Mouse (Mus musculus) adrenal gland, postnatal 36 days (tissue): ENCODE data around the gene Vasn. TPM values are rescaled to one million over a fixed set of nuclear protein-coding genes. Genes with fewer than 3 reads are reported as not detected.
"Not testable (repeated sequence)": the region's sequence is repeated elsewhere in the genome, so short reads cannot be mapped to it uniquely, and the experiment has no call there.

Experiments used
- DNase-seq, 2 experiments: peaks; one replicate each; pipeline ENCODE4 v3.0.0; 2021; ENCODE audit warnings: mixed read lengths in 1 of 2
- total RNA-seq, 2 experiments: library from RNA; stranded (reverse); gene quantifications; 2 replicates each; pipeline ENCODE4 v1.2.3; 2021

The Vasn gene
- total RNA-seq, 2 experiments from 2014 or later = 8.9 to 15.1 TPM

- peak; percentile 86 to 91 for DNase-seq
Measured at GRCm38 (mm10) chr16:4667190-4667808, 27.6 kb downstream of the Vasn start.

GRCm38 (mm10) chr16:4670317-4670716, 30.6 kb downstream of the Vasn start:
- no peak for DNase-seq

GRCm38 (mm10) chr16:4674091-4674490, 34.4 kb downstream of the Vasn start:
- DNase-seq = no peak

- no peak for DNase-seq
Measured at GRCm38 (mm10) chr16:4676836-4677235, 37.1 kb downstream of the Vasn start.

GRCm38 (mm10) chr16:4678080-4678479, 38.3 kb downstream of the Vasn start:
- DNase-seq = no peak

- peak; percentile 93 to 94 for DNase-seq
Measured at GRCm38 (mm10) chr16:4679121-4680018, 39.6 kb downstream of the Vasn start, which contains the start of gene Coro7. Gene Coro7 (minus strand): TSS chr16:4679777.

- DNase-seq = not testable (repeated sequence)
Measured at GRCm38 (mm10) chr16:4680922-4681455, 41.2 kb downstream of the Vasn start.

- DNase-seq = no peak
Measured at GRCm38 (mm10) chr16:4682628-4683179, 43.0 kb downstream of the Vasn start.

- DNase-seq = no peak
Measured at GRCm38 (mm10) chr16:4683193-4683580, 43.4 kb downstream of the Vasn start.

- DNase-seq = peak; percentile 97 to 99
Measured at GRCm38 (mm10) chr16:4683581-4684456, 44.1 kb downstream of the Vasn start.

GRCm38 (mm10) chr16:4684457-4684791, 44.7 kb downstream of the Vasn start:
- DNase-seq = no peak

- DNase-seq = not testable (repeated sequence)
Measured at GRCm38 (mm10) chr16:4689371-4689770, 49.6 kb downstream of the Vasn start.

Other genes starting within 250 kb of the Vasn start
- gene Adcy9, start 219.4 kb upstream of the Vasn start, total RNA-seq = 10 to 100 TPM; 55.5 to 76.6 TPM
- gene Srl, start 98.1 kb upstream of the Vasn start, total RNA-seq = 1 to 10 TPM; 6.7 to 8.2 TPM
- gene Tfap4, start 80.1 kb upstream of the Vasn start, total RNA-seq = 1 to 10 TPM; 3.2 to 7.9 TPM
- 10 to 100 TPM; 19.9 to 20.1 TPM for gene Glis2, start 45.2 kb upstream of the Vasn start, total RNA-seq
- 100 to 1,000 TPM in 1 of 2 experiments, 10 to 100 TPM in 1; 95.3 to 109 TPM for gene Pam16, start 15.0 kb upstream of the Vasn start, total RNA-seq
- gene Dnaja3, start within 50 bp of the Vasn start, total RNA-seq = 100 to 1,000 TPM; 118 to 143 TPM
- 10 to 100 TPM; 24.6 to 25.1 TPM for gene Coro7, start 39.8 kb downstream of the Vasn start, total RNA-seq
- 1 to 10 TPM; 3.9 to 4.0 TPM for gene Nmral1, start 79.4 kb downstream of the Vasn start, total RNA-seq
- gene Hmox2, start 86.4 kb downstream of the Vasn start, total RNA-seq = 100 to 1,000 TPM in 1 of 2 experiments, 10 to 100 TPM in 1; 57.3 to 106 TPM
- gene Cdip1, start 150.4 kb downstream of the Vasn start, total RNA-seq = 100 to 1,000 TPM in 1 of 2 experiments, 10 to 100 TPM in 1; 99.9 to 114 TPM
- not detected for gene 4930562C15Rik, start 195.5 kb downstream of the Vasn start, total RNA-seq
- gene Ubald1, start 240.4 kb downstream of the Vasn start, total RNA-seq = 10 to 100 TPM; 29.2 to 36.1 TPM
- 10 to 100 TPM; 72.9 to 79.3 TPM for gene Mgrn1, start 246.3 kb downstream of the Vasn start, total RNA-seq